Mouse (Mus musculus): ENCODE data around the gene Gm32687.
"Not testable (repeated sequence)": the region's sequence is repeated elsewhere in the genome, so short reads cannot be mapped to it uniquely, and the experiment has no call there.

The Gm32687 gene

DNA sequence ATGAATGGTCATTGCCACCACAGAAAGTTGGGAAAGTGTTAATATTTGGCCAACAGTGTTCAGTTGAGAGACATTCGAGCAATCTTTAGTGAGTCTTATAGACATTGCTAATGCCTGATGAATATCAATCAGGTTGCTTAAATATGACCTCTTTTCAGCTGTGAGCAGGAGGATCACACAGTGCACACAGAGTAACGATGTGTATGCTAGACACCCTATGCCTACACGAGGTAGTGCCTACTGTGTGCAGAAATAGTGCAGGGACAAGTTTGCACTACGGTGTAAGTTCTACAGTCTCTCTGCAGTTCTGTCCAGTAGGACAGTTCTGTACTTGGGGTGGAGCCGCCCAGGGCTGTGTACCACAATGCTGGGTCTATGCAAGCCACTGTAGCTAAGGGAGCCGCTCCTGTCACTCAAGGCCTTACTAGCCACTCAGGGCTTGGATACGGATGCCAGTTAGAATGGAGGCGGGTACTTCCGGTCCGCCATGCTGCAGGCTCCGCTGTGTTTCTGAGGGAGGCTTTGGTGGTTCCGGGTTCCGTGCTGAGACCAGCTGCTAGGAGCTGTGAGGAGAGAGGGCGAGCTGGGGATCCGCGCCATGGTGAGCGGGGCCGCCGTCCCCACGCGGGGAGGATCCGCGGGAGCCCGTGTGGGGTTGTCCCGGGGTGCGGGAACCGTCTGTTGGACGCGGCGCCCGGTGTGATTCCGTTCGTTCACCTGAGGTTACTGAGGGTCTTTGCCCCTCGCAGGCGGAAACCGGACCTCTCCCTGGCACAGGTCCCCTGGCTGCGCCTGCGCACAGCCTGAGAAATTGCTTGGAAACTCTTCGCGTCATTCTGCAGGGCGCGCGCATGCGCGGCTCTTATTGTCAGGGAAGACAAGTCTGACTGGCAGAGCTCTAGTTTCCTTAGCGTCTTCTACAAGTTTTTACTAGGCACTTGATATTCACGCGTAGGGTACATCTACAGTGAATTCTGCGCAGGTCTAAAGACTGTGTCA lies at the start of gene Gm32687:
Gene Gm32687 (plus strand): TSS at position 526 of the 999 bp plus-strand sequence.
- DNase-seq (ENCODE audit: low spot score) = not testable (repeated sequence)

- DNase-seq (ENCODE audit: low spot score) = not testable (repeated sequence)
Measured at GRCm38 (mm10) chr10:81846219-81846618, 17.5 kb upstream of the Gm32687 start.

DNA sequence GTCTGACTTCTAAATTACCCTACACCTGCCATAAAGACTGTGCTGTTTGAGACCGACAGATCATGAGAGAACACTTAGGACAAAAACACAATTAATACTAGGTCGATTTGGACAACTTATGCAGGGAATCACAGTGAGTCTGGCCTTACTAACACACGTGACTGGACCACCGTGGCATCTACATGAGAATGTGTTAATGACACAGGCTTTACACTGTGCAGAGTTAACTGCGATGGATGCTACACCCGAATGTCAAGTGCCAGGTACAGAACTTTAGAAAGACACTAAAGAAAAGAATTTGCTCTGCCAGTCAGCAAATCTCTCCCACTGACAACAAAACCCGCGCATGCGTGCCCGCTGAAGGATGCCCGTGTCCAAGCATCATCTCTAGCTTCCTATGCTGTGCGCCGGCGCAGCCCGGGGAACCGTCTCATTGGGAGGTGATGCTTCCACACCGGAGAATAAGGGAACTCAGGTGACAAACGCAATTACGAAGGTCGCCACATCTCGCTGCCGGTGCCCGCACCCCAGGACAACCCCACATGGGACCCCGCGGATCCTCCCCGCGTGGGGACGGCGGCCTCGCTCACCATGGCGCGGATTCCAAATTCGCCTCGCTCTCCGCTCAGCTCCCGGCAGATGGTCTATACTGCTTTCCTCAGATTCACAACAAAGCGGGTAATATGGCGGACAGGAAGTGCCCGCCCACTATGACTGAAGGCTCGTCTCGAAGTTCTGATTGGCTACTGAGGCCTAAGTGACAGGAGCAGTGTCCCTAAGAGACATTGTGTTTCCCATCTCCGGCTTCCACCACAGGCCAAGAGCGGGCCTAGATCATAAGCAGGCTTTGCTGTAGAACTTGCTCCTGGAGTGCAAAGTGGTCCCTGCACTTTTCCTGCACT lies 66.4 kb downstream of the Gm32687 start, which contains the start of gene Zfp781:
Gene Zfp781 (minus strand): TSS at position 639 of the 902 bp plus-strand sequence.
- DNase-seq (ENCODE audit: low spot score) = not testable (repeated sequence)
